Mouse (Mus musculus): Measurements from ENCODE around the gene Gyg. TPM values are rescaled to one million over a fixed set of nuclear protein-coding genes. Genes with fewer than 3 reads are reported as not detected.

Gyg gene
- total and polyA plus RNA-seq, 3 experiments, result 19.6 to 26.2 (median 22.7) TPM

DNA sequence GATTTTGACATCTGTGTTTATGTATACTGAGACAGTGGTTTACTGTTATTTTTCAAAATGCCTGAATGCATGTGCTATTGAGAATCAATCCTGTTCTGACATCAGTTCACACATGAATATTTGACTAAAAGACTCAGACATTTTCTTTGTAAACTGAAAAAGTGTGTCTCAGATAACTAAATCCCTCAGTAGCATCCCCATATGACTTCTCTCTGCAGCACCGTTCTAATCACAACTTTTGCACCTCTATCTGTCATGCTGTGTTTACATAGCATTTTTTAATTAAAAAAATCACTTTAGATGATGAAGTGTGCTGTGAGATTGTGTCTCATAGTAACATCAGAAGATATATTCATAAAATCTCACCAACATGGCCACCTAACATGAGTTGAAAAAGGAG, 12.4 kb upstream of the Gyg start:
- no peaks in the 10 kb centered on the region for H3K36me3 ChIP-seq (replicated peaks in 1 of 2; ENCODE audit: control insufficient read depth in 1 of 2, insufficient read depth in 1 of 2, low read length in 1 of 2)
- no peaks in the 10 kb centered on the region for H3K9me3 ChIP-seq (replicated peaks; ENCODE audit: low read length)
- no peak for TF ChIP-seq MAFK (IDR thresholded peaks at IDR 0.05; ENCODE audit: insufficient replicate concordance, low read length)
- no peak for TF ChIP-seq NELFE (IDR thresholded peaks at IDR 0.05; ENCODE audit: low read depth, low read length)
- TF ChIP-seq TCF12 (IDR thresholded peaks at IDR 0.05; ENCODE audit: low read depth, low read length), result no peak
- TF ChIP-seq IRF4 (IDR thresholded peaks at IDR 0.05; ENCODE audit: low read depth, low read length), result no peak
- no peak for TF ChIP-seq ETS1 (conservative IDR thresholded peaks at IDR 0.05; ENCODE audit: low read depth, low read length)
- H3K27me3 ChIP-seq (replicated peaks), result no peaks in the 10 kb centered on the region
- in situ Hi-C loops (cut with MboI; ENCODE audit: low pct_ligation_motif_present, low pct_unique_long_range_greater_than_20kb, low sequenced_read_pairs) (no loop called here), dilution Hi-C loops (cut with MboI; ENCODE audit: extremely low pct_ligation_motif_present, extremely low pct_unique_long_range_greater_than_20kb, low sequenced_read_pairs) (no loop called here)
- no peaks in the 10 kb centered on the region; a peak in 1 of 4 replicates for H3K4me1 ChIP-seq (ENCODE audit: control insufficient read depth in 1 of 2, insufficient read depth in 2 of 2)
- no peak overlapping the region for H3K27ac ChIP-seq (ENCODE audit: insufficient read depth, low read depth)
- no peaks in the 10 kb centered on the region for H3K79me2 ChIP-seq (replicated peaks; ENCODE audit: control insufficient read depth, extremely low read depth, insufficient read depth, poor library complexity, severe bottlenecking)
- no peak overlapping the region for H3K4me3 ChIP-seq (replicated peaks in 1 of 3; ENCODE audit: low read depth in 2 of 3, low read length in 2 of 3, poor library complexity in 1 of 3)
- DNase-seq (ENCODE audit: extremely low read depth), result no peak
- no peak overlapping the region for H3K4me2 ChIP-seq (ENCODE audit: insufficient read depth, low read depth, poor library complexity, severe bottlenecking)
- H3K9ac ChIP-seq (ENCODE audit: insufficient read depth, low read depth), result no peak overlapping the region

DNA sequence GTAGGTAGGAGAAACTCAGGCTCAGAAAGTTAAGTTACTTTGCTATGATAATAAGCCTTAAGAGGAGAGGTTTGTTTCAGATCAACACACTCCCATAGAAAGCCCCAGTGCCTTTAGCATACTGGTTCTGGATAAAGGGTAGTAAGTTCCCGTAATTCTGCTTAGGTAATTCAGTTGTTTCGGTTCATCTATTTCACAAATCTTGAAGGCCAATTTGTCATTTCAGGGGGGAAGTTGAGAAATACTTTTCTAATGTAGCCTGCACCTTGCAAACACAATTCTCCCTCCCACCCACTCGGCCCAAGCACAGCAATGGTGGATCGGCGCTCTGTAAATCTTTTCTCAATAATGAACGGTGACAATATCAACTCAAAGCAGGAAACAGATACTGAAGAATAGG, 359 bp upstream of the Gyg start:
- peak overlapping the region in 1 of 3 experiments; percentile 67 for H3K4me3 ChIP-seq (replicated peaks in 1 of 3; ENCODE audit: low read depth in 2 of 3, low read length in 2 of 3, poor library complexity in 1 of 3)
- dilution Hi-C loops (cut with MboI; ENCODE audit: extremely low pct_ligation_motif_present, extremely low pct_unique_long_range_greater_than_20kb, low sequenced_read_pairs), result no loop called here

DNA sequence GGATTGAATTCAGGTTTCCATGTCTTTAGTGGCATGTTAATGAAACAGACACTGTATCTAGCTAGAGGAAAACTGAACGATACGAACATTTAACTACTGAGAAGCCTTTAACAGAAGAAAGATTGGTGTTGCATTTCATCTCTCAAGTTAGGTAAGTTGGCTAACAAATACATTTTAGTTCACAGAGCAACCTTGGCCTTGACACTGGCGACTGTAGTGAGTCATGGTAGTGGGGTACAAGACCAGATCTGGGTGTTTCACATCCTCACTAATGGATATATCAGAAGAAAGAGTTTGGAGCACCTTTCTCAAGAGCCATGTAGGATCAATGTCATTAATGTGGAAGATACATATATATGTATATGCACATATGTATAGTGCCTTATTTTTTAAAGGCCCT, 3.5 kb downstream of the Gyg start:
- H3K9me3 ChIP-seq (replicated peaks; ENCODE audit: low read length), result no peaks in the 10 kb centered on the region
- H3K27me3 ChIP-seq (replicated peaks), result peaks cover 4% of the 10 kb centered on the region
- TF ChIP-seq ZNF384 (IDR thresholded peaks at IDR 0.05; ENCODE audit: low read depth, low read length) (no peak), POLR2AphosphoS2 (IDR thresholded peaks at IDR 0.05; ENCODE audit: low read depth, low read length) (no peak), PAX5 (IDR thresholded peaks at IDR 0.05; ENCODE audit: low read length) (no peak), NELFE (IDR thresholded peaks at IDR 0.05; ENCODE audit: low read depth, low read length) (no peak), SIN3A (IDR thresholded peaks at IDR 0.05; ENCODE audit: low read length) (no peak), GABPA (IDR thresholded peaks at IDR 0.05; ENCODE audit: insufficient replicate concordance, low read depth, low read length) (no peak), MXI1 (IDR thresholded peaks at IDR 0.05; ENCODE audit: low read depth, low read length) (no peak), MEF2A (IDR thresholded peaks at IDR 0.05; ENCODE audit: borderline replicate concordance, low read depth, low read length) (no peak), MYC (IDR thresholded peaks at IDR 0.05; ENCODE audit: low read depth, low read length) (no peak), TBP (conservative IDR thresholded peaks at IDR 0.05; ENCODE audit: low read depth, low read length) (no peak), UBTF (IDR thresholded peaks at IDR 0.05; ENCODE audit: low read depth, low read length) (no peak), CHD1 (IDR thresholded peaks at IDR 0.05; ENCODE audit: low read depth, low read length) (no peak)
- H3K4me2 ChIP-seq (ENCODE audit: insufficient read depth, low read depth, poor library complexity, severe bottlenecking), result no peak overlapping the region
- H3K4me3 ChIP-seq (replicated peaks in 1 of 3; ENCODE audit: low read depth in 2 of 3, low read length in 2 of 3, poor library complexity in 1 of 3), result no peak overlapping the region
- in situ Hi-C loops (cut with MboI; ENCODE audit: low pct_ligation_motif_present, low pct_unique_long_range_greater_than_20kb, low sequenced_read_pairs) (no loop called here), dilution Hi-C loops (cut with MboI; ENCODE audit: extremely low pct_ligation_motif_present, extremely low pct_unique_long_range_greater_than_20kb, low sequenced_read_pairs) (no loop called here)
- no peaks in the 10 kb centered on the region; the same call in 1 of the 2 replicates for H3K79me2 ChIP-seq (replicated peaks; ENCODE audit: control insufficient read depth, extremely low read depth, insufficient read depth, poor library complexity, severe bottlenecking)
- no peak overlapping the region for H3K27ac ChIP-seq (ENCODE audit: insufficient read depth, low read depth)
- peaks cover 0 to 7% of the 10 kb centered on the region in 2 experiments; a peak in 1 of 4 replicates for H3K4me1 ChIP-seq (ENCODE audit: control insufficient read depth in 1 of 2, insufficient read depth in 2 of 2)
- H3K9ac ChIP-seq (ENCODE audit: insufficient read depth, low read depth), result no peak overlapping the region
- DNase-seq (ENCODE audit: extremely low read depth), result no peak
- peaks cover 19 to 44% of the 10 kb centered on the region in 2 experiments for H3K36me3 ChIP-seq (replicated peaks in 1 of 2; ENCODE audit: control insufficient read depth in 1 of 2, insufficient read depth in 1 of 2, low read length in 1 of 2)

More for the DNA sequence above, 359 bp upstream of the Gyg start:
- DNase-seq (ENCODE audit: extremely low read depth), result no peak
- Histone ChIP-seq H3K4me1 (ENCODE audit: control insufficient read depth in 1 of 2, insufficient read depth in 2 of 2) (peaks cover 0 to 7% of the 10 kb centered on the region in 2 experiments; a peak in 1 of 4 replicates), H3K79me2 (replicated peaks; ENCODE audit: control insufficient read depth, extremely low read depth, insufficient read depth, poor library complexity, severe bottlenecking) (no peaks in the 10 kb centered on the region; the same call in 1 of the 2 replicates), H3K27ac (ENCODE audit: insufficient read depth, low read depth) (no peak overlapping the region), H3K9ac (ENCODE audit: insufficient read depth, low read depth) (peak overlapping the region; percentile 45; the same call in 1 of the 2 replicates), H3K36me3 (replicated peaks in 1 of 2; ENCODE audit: control insufficient read depth in 1 of 2, insufficient read depth in 1 of 2, low read length in 1 of 2) (peaks cover 5 to 12% of the 10 kb centered on the region in 2 experiments), H3K9me3 (replicated peaks; ENCODE audit: low read length) (peaks cover 4% of the 10 kb centered on the region), H3K4me2 (ENCODE audit: insufficient read depth, low read depth, poor library complexity, severe bottlenecking) (no peak overlapping the region), H3K27me3 (replicated peaks) (peaks cover 4% of the 10 kb centered on the region)
- in situ Hi-C loops (cut with MboI; ENCODE audit: low pct_ligation_motif_present, low pct_unique_long_range_greater_than_20kb, low sequenced_read_pairs), result no loop called here
- no peak for TF ChIP-seq RCOR1 (conservative IDR thresholded peaks at IDR 0.05; ENCODE audit: low read depth, low read length)
- no peak for TF ChIP-seq NELFE (IDR thresholded peaks at IDR 0.05; ENCODE audit: low read depth, low read length)
- TF ChIP-seq SIN3A (IDR thresholded peaks at IDR 0.05; ENCODE audit: low read length), result no peak
- no peak for TF ChIP-seq HCFC1 (IDR thresholded peaks at IDR 0.05; ENCODE audit: low read depth, low read length)
- TF ChIP-seq POLR2AphosphoS2 (IDR thresholded peaks at IDR 0.05; ENCODE audit: low read depth, low read length), result no peak
- TF ChIP-seq TCF12 (IDR thresholded peaks at IDR 0.05; ENCODE audit: low read depth, low read length), result no peak
- no peak for TF ChIP-seq CTCF (conservative IDR thresholded peaks at IDR 0.05 in 1 of 2, IDR thresholded peaks at IDR 0.05 in 1 of 2; ENCODE audit: low read depth in 2 of 2, low read length in 2 of 2)
- no peak for TF ChIP-seq ZC3H11A (IDR thresholded peaks at IDR 0.05; ENCODE audit: low read depth, low read length)
- TF ChIP-seq E2F4 (IDR thresholded peaks at IDR 0.05; ENCODE audit: insufficient replicate concordance, low read depth, low read length), result no peak
- TF ChIP-seq KAT2A (IDR thresholded peaks at IDR 0.05; ENCODE audit: insufficient replicate concordance, low read length), result no peak
- TF ChIP-seq USF2 (conservative IDR thresholded peaks at IDR 0.05; ENCODE audit: low read depth, low read length), result no peak
- TF ChIP-seq NRF1 (IDR thresholded peaks at IDR 0.05; ENCODE audit: low read depth, low read length), result no peak

All from CH12.LX (cell line).